In the genomic region with DNA sequence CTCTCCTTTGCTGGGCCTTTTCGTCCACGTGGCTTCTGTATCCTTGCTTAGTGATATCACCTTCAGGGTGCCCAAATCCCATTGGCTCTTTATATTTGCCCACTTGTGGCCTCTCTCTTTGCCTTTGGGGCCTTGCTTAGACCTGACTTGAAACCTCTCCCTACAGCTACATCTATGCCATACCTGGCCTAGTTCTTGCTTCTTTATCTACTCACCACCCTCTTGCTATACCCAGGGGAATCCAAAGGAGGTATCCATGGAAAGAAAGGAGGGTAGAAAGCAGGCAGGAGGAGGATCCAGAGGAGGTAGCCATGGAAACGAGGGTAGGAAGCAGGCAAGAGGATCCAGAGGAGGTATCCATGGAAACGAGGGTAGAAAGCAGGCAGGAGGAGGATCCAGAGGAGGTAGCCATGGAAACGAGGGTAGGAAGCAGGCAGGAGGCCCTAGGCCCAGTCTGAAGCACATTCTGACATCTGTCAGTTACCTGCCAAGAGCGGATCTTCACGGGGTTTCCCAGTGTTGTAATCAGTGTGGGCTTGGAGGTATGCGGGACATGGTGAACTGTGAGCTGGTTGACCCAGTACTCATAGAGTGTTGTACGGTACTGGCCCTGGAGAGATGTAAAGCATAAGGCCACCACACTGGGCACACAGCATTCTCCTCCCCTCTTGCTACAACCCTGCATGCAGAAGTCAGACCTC, we compare ENCODE assay signal across 9 mouse cellular contexts. TPM values are rescaled to one million over a fixed set of nuclear protein-coding genes. Genes with fewer than 3 reads are reported as not detected.
DNase-seq lines count a peak whose midpoint lies in the region; ATAC-seq and TF ChIP-seq lines count a peak whose summit lies in the region.
"Had no signal": no experiment of that assay in that cellular context is flagged by ENCODE, and none has a peak within 500 bp of the region (broad histone marks: within the 10 kb centered on the region; RNA-seq: fewer than 3 reads in every experiment).

No protein-coding gene starts in this region.

- 76% methylated on average over 9 of the region's 9 CpGs for WGBS in heart, embryonic 11.5 days (ENCODE audit: insufficient replicate concordance)
- 24% methylated on average over 9 of the region's 9 CpGs for WGBS in olfactory bulb, adult 2 months

- H3K9me3 ChIP-seq in heart, embryonic 11.5 days (replicated peaks; ENCODE audit: control insufficient read depth, low read length) = no peaks in the 10 kb centered on the region

- peaks cover 9% of the 10 kb centered on the region; the same call in 1 of the 2 replicates for H3K4me1 ChIP-seq in heart, embryonic 11.5 days (ENCODE audit: control insufficient read depth, insufficient read depth, low read length)
- peaks cover 27% of the 10 kb centered on the region for H3K4me1 ChIP-seq in olfactory bulb, adult 2 months (ENCODE audit: control insufficient read depth, insufficient read depth, low read length)

- H3K4me3 ChIP-seq in heart, embryonic 11.5 days (ENCODE audit: low read depth, low read length) = no peak overlapping the region
- no peak overlapping the region for H3K4me3 ChIP-seq in olfactory bulb, adult 2 months (ENCODE audit: insufficient read depth, low read depth, low read length)

- TF ChIP-seq CTCF in olfactory bulb, adult 2 months (IDR thresholded peaks at IDR 0.05; ENCODE audit: insufficient read depth, low read depth, low read length) = no peak

- DNase-seq in heart, adult 11 months = no peak
- peak; percentile 47 to 61 for DNase-seq in left cerebral cortex, adult 18-20 months (ENCODE audit: low spot score in 2 of 2)
- no peak for DNase-seq in cerebellum, postnatal 36 days
- DNase-seq in lung, postnatal 14 days = no peak
- DNase-seq in cerebellum, adult 11-12 months = no peak

- no peaks in the 10 kb centered on the region for H3K36me3 ChIP-seq in heart, embryonic 11.5 days (ENCODE audit: control insufficient read depth, insufficient read depth, low read length)

- H3K9ac ChIP-seq in heart, embryonic 11.5 days (ENCODE audit: low read depth, low read length) = no peak overlapping the region

- H3K4me2 ChIP-seq in heart, embryonic 11.5 days = peak overlapping the region; percentile 66

- peaks cover 5% of the 10 kb centered on the region; the same call in 1 of the 2 replicates for H3K27me3 ChIP-seq in heart, embryonic 11.5 days (ENCODE audit: control insufficient read depth, insufficient read depth, low read length)

- no peak for ATAC-seq in heart, embryonic 11.5 days (replicated peaks; ENCODE audit: insufficient number of reproducible peaks, low FRiP score, low TSS enrichment)
- peak; percentile 94 for ATAC-seq in frontal cortex, adult (ENCODE audit: low TSS enrichment)

- H3K27ac ChIP-seq in heart, embryonic 11.5 days (ENCODE audit: low read depth, low read length) = no peak overlapping the region
- peak overlapping the region; percentile 79 for H3K27ac ChIP-seq in olfactory bulb, adult 2 months (ENCODE audit: insufficient read depth, low read depth, low read length)
- H3K27ac ChIP-seq: kidney, postnatal 0 days had no signal

- no peak for TF ChIP-seq POLR2A in olfactory bulb, adult 2 months (IDR thresholded peaks at IDR 0.05; ENCODE audit: insufficient read depth, low read depth, low read length)

RNA-seq across cellular contexts. Expression of a gene that starts 17.2 kb away (rescaled TPM):
- 52.5 and 57.8 TPM in 2 replicates for polyA plus RNA-seq in heart, embryonic 11.5 days (2014; fragmentation: Nextera tagmentation; extraction: Ambion mirVana)
- total RNA-seq in left cerebral cortex, adult 18-20 months (2021) = 100 to 1,000 TPM; 145 TPM
- polyA plus RNA-seq in olfactory bulb, adult 2 months (2012; ENCODE audit: insufficient read depth, insufficient read length, low replicate concordance, missing spikeins) = not detected in 2 replicates

RNA-seq across cellular contexts. Expression of a gene that starts 17.3 kb away (rescaled TPM):
- 7.4 and 8.7 TPM in 2 replicates for polyA plus RNA-seq in heart, embryonic 11.5 days (2014; fragmentation: Nextera tagmentation; extraction: Ambion mirVana)
- 1 to 10 TPM; 3.2 to 4.1 TPM for total RNA-seq in left cerebral cortex, adult 18-20 months (2021)
- polyA plus RNA-seq in olfactory bulb, adult 2 months (2012; ENCODE audit: insufficient read depth, insufficient read length, low replicate concordance, missing spikeins) = not detected in 2 replicates

RNA-seq across cellular contexts. Expression of a gene that starts 50.8 kb away (rescaled TPM):
- 0.03 and 0.08 TPM in 2 replicates for polyA plus RNA-seq in heart, embryonic 11.5 days (2014; fragmentation: Nextera tagmentation; extraction: Ambion mirVana)
- 1 to 10 TPM; 4.7 to 5.3 TPM for total RNA-seq in left cerebral cortex, adult 18-20 months (2021)
- polyA plus RNA-seq in olfactory bulb, adult 2 months (2012; ENCODE audit: insufficient read depth, insufficient read length, low replicate concordance, missing spikeins) = not detected in 2 replicates

RNA-seq across cellular contexts. Expression of a gene that starts 51.7 kb away (rescaled TPM):
- 286 and 325 TPM in 2 replicates for polyA plus RNA-seq in heart, embryonic 11.5 days (2014; fragmentation: Nextera tagmentation; extraction: Ambion mirVana)
- total RNA-seq in left cerebral cortex, adult 18-20 months (2021) = 100 to 1,000 TPM; 359 to 363 TPM
- 606 and 1,155 TPM in 2 replicates for polyA plus RNA-seq in olfactory bulb, adult 2 months (2012; ENCODE audit: insufficient read depth, insufficient read length, low replicate concordance, missing spikeins)

RNA-seq across cellular contexts. Expression of a gene that starts 55.2 kb away (rescaled TPM):
- 1.5 TPM in 2 replicates for polyA plus RNA-seq in heart, embryonic 11.5 days (2014; fragmentation: Nextera tagmentation; extraction: Ambion mirVana)
- 1 to 10 TPM; 4.9 to 5.1 TPM for total RNA-seq in left cerebral cortex, adult 18-20 months (2021)
- polyA plus RNA-seq in olfactory bulb, adult 2 months (2012; ENCODE audit: insufficient read depth, insufficient read length, low replicate concordance, missing spikeins) = not detected in 2 replicates

Comparison
In these comparisons a context has a peak if more than half of its experiments do, and no peak if none do; other contexts are left out.
1. DNase-seq: peak in left cerebral cortex, adult 18-20 months (2 of 2); none in heart, adult 11 months (single experiment), cerebellum, postnatal 36 days (0 of 2), lung, postnatal 14 days (single experiment) and cerebellum, adult 11-12 months (single experiment).